Mouse (Mus musculus) embryonic fibroblast, embryonic 13.5 days (primary cell): Measurements from ENCODE around the gene Tm9sf4. TPM values are rescaled to one million over a fixed set of nuclear protein-coding genes. Genes with fewer than 3 reads are reported as not detected.

ENCODE experiments used
- H3K27ac ChIP-seq: 2 replicates; pipeline ENCODE4 v1.5.1; 2012; ENCODE audit warnings: low read length, control low read depth, inconsistent platforms; ENCODE audit not compliant: insufficient read depth
- H3K4me1 ChIP-seq: 2 replicates; pipeline ENCODE4 v1.6.1; 2011; ENCODE audit warnings: low read length; ENCODE audit not compliant: control insufficient read depth, insufficient read depth
- H3K4me3 ChIP-seq: 2 replicates; pipeline ENCODE4 v1.5.1; 2011; ENCODE audit warnings: mild to moderate bottlenecking, control low read depth, low read length; ENCODE audit not compliant: insufficient read depth
- CTCF ChIP-seq: IDR thresholded peaks from 2 replicates; pipeline ENCODE4 v1.5.1; 2011; ENCODE audit warnings: mild to moderate bottlenecking, control low read depth, low read length, moderate library complexity, borderline replicate concordance; ENCODE audit not compliant: insufficient read depth
- POLR2A ChIP-seq: IDR thresholded peaks from 2 replicates; pipeline ENCODE4 v1.6.1; 2011; ENCODE audit warnings: low read depth, mild to moderate bottlenecking, control low read depth, low read length, moderate library complexity
- polyA plus RNA-seq: library from polyadenylated mRNA; stranded (reverse); fragments of >200 nt; gene quantifications from 2 replicates; pipeline ENCODE4 v1.2.4, GENCODE M21; 2011; ENCODE audit warnings: low read depth; ENCODE audit not compliant: missing spikeins, insufficient read length

Gene Tm9sf4
- polyA plus RNA-seq, 1 experiment: 114 TPM

DNA sequence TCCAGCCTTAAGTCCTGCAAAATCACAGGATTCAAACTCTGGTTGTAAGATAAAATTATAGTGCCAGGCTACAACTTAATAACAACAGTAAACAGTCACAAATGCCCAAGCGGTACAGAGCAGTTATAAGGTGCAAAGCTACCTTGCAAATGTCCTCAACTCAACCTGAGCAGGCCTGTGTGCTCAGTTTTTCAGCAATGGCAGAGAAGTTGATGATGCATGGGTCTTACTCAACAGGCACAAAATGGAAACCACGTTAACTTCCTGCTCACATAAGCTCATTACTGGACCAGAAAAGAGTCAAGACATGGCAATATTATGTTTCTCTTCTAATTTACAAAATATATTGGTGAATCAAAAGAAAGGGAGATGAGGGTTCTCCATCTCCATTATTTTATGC is 61.5 kb downstream of the Tm9sf4 start:
- H3K4me3 ChIP-seq: no peak overlapping the region
- TF ChIP-seq POLR2A: no peak
- no peak for TF ChIP-seq CTCF
- no peak overlapping the region for H3K27ac ChIP-seq
- H3K4me1 ChIP-seq: no peaks in the 10 kb centered on the region

DNA sequence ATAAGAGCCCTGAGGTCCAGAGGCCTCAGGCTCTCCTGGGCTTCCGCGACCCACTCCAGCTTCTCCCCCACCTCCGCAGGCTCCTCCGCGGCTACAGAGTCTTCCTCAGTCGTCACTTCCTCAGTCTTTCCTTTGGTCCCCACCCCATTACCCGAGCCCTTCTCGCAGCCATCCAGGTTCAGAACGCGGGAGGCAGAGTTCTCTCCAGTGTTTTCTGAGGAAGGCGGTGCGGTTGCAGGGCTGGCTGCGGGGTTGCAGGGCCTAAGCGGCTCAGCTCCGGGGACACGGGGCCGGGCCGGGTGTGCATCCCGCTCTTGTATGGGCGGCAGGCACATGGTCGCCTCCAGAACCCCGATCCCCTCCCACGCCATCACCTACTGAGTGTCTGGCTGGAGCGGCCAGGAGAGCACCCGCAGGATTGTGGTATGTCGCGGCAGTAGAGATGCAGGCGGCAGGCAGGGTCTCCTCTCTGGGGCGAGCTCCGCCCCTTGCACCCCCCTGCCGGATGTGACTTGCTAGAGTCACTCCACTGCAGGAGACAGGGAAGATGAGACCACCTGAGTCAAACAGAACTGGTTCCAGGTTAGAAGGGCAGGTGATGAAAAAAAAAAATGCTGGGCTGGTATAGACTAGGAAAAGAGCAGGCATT is 64.0 kb downstream of the Tm9sf4 start, which contains the start of gene Tspyl3:
Gene Tspyl3 (minus strand): TSS at position 496 of the 649 bp plus-strand sequence.
- Histone ChIP-seq H3K4me1 (no peaks in the 10 kb centered on the region), H3K27ac (no peak within 1 kb of the TSS), H3K4me3 (peak within 1 kb of the TSS; percentile 36)
- no peak for TF ChIP-seq CTCF
- TF ChIP-seq POLR2A: peak; percentile 44

DNA sequence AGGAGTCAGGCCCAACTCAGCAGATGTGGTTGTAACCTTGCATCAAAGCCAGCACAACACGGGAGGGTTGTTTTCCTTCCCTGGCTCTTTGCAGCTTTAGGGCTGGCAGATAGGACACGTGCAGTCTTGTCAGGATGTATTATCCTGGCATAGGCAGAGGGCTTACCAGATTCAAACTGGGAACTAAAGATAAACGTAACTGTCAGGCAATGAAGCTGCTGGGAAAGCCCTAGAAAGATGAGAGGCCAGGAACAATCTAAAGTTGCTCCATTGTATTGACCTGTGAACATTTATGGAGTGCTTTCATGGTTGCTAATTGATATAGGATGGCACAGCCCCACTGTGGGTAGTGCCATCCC is 64.5 kb downstream of the Tm9sf4 start:
- Histone ChIP-seq H3K4me1 (no peaks in the 10 kb centered on the region), H3K4me3 (peak overlapping the region; percentile 36), H3K27ac (no peak overlapping the region)
- no peak for TF ChIP-seq POLR2A
- TF ChIP-seq CTCF: no peak

DNA sequence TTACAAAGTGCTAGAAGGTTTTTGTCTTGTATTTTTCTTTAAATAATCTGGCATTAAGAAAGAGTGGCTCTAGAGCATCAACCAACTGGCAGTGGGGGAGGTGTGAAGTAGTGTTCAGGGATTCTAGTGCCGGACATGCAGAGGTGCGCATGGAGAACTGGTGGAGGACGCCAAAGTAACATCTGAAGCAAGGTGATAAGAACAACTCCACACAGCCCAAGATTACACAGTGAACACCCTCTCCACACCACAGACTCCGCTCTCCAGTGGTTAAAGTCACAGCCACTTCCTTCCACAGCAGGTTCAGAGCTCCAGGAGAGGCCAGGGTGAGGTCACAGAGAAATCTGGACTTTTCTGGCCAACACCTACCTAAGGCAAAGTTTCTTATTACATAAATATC is 66.9 kb downstream of the Tm9sf4 start:
- Histone ChIP-seq H3K4me3 (no peak overlapping the region), H3K4me1 (no peaks in the 10 kb centered on the region), H3K27ac (no peak overlapping the region)
- TF ChIP-seq CTCF: no peak

DNA sequence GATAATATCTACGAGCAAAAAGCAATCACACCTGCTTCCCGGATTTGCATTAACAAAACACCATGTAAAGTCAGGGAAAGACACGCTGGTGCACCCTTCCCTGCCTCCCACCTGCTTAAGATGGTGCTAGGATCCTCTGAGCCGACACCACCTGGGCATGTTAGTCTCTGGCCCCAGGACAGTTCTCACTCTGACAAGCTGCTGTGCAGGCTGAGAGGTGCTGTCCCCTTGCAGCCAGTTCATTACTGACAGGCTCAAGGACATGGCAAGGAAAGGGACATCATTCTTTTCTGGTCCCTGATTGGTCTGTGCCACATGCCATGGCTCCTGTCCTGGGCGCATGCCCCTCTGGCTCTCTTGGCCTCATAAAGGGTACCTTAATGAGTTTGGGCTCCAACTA is 67.4 kb downstream of the Tm9sf4 start:
- TF ChIP-seq CTCF (no peak), POLR2A (no peak)

DNA sequence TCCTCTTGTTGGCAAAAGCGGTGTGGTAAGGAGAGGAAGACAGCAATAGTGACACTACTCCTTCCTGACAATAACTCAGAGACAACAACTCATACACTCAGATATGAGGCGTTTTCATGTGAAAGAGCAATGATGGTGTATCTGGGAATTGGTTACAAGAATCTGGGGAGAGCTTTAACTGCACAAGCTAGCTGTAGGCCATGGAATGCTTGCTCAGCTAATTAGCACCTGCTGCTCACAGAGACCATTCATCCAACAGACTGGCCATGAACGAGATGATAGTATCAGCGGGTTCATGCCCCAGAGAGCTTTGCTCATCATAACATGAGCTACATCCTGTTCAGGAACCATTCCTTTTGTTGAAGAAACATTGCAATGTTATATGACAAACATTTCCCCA is 76.1 kb downstream of the Tm9sf4 start:
- no peak overlapping the region for H3K27ac ChIP-seq
- TF ChIP-seq CTCF (no peak), POLR2A (no peak)
- no peak overlapping the region for H3K4me3 ChIP-seq
- peaks cover 15% of the 10 kb centered on the region for H3K4me1 ChIP-seq

More for the DNA sequence above, 67.4 kb downstream of the Tm9sf4 start:
- Histone ChIP-seq H3K27ac (no peak overlapping the region), H3K4me1 (no peaks in the 10 kb centered on the region), H3K4me3 (no peak overlapping the region)

DNA sequence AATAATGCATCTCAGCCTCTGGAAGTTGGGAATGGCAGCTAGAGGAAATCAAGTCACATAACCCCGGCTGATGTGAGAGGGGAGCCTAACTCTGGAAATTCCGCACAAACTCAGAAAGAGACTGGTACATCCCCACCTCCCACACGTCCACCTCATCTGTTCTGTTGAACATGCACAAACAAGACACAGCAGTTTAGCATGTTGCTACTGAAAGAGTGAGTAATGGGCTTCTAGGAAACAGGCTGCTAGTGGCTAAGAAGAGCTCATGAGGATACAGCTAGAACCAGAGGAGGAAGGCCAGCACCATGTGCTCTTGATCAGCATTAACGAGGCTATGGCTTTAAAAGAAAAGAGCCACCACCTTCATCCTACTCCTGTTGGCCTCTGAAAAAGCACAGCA is 76.8 kb downstream of the Tm9sf4 start:
- peaks cover 15% of the 10 kb centered on the region for H3K4me1 ChIP-seq
- TF ChIP-seq CTCF (no peak), POLR2A (no peak)
- H3K4me3 ChIP-seq: no peak overlapping the region
- no peak overlapping the region for H3K27ac ChIP-seq

DNA sequence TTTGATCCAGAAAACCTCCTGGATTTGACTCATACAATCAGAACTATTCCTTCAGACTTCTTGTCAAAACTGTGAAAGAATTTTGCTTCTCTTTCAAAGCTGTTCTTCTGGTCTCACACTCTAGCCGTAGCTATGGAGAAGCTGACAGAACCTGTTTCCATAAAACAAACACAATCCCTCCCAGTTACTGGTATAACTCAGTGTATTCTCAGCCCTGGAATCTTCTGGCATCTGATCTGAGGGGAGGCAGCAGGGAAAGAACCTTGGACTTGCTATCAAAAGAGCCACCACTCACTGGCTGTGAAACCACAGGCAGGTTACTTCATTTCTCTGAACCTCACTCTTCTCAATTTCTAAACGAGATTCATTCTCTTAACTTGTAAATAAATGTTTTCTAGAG is 77.3 kb downstream of the Tm9sf4 start:
- H3K27ac ChIP-seq: no peak overlapping the region
- H3K4me1 ChIP-seq: peaks cover 15% of the 10 kb centered on the region
- no peak overlapping the region for H3K4me3 ChIP-seq
- TF ChIP-seq POLR2A: no peak
- TF ChIP-seq CTCF: no peak

DNA sequence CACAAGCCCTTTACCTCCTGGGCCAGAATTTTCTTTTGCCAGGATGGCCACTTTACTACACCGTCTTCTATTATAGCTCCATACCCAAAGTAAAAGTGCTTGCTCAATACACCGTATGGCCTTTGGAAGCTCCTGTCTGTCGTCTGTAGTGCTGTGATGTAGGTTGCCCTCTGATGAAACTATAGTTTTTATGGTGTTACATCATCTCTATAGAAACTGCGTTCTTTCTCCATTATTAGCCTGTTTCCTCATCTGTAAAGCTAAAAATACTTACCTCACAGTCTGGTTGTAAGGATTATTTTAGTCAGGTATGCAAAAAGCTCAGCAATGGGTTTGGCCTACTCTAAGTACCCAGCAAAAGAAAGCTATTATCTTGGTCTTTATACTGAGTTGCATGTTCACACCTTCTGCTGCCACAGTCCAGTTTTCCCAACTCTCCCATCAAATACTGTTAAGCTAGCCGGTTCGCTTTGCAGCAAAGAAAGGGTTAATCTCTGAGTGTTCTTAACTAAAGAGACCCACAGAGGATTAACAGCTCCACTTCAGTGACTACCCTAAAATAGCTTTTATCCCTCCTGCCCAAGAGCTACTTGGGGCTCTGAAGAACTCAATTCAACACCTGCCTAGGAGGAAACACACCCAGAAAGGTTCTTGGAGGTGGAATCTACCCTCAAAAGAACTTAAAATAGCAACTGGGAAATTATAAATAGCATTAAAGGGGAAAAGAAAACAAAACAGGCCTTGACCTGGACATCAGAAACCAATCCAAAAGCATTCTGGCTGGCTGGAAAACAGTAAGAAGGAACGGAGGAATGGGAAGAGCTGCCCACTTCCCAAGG is 78.1 kb downstream of the Tm9sf4 start:
- no peak overlapping the region for H3K27ac ChIP-seq
- H3K4me1 ChIP-seq: peaks cover 15% of the 10 kb centered on the region
- H3K4me3 ChIP-seq: peak overlapping the region; percentile 89
- TF ChIP-seq CTCF (no peak), POLR2A (no peak)

DNA sequence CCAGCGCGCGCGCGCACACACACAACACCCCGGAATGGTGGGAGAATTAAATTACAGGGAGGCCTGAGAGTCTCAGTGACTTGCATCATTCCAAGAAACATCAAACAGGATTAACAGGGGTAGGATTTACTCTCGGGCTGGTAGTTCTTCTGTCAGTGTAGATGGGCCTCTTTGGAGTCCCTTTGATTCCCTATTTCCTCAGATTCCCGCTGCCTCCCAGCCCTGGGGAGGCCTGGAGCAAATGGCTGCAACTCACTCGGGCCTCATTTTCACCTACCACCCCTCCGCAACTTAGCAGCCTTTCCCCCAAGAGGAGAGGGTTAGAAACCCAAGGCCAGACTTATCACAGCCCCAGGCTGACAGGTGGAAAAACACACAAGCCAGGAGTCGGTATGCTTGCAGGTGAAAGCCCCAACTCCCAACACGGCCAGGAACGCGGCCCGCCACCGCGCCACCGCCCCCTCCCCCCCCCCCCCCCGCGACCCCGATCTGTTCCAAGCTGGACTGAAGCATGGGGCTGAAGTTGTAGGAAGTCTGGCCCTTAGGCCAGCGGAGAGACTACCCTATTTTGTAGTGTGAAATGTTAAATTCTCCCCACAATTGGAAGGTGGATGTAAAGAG is 78.9 kb downstream of the Tm9sf4 start:
- peak overlapping the region; percentile 89 for H3K4me3 ChIP-seq
- no peak for TF ChIP-seq CTCF
- no peak for TF ChIP-seq POLR2A
- peak overlapping the region; percentile 55 for H3K27ac ChIP-seq
- H3K4me1 ChIP-seq: peaks cover 15% of the 10 kb centered on the region
